Mouse (Mus musculus) hindbrain, embryonic 13.5 days (tissue): ENCODE data around the gene Luzp1. TPM values are rescaled to one million over a fixed set of nuclear protein-coding genes. Genes with fewer than 3 reads are reported as not detected.

Experiments used
- ATAC-seq: fragments of 200-750 bp; cut with Nextera tagmentation; 2 replicates; pipeline ENCODE4 v1.8.0; 2017; ENCODE audit warnings: moderate TSS enrichment; ENCODE audit not compliant: low FRiP score
- H3K27ac ChIP-seq: fragments of 300-500 bp; sonication (generic); 2 replicates; pipeline ENCODE4 v1.5.1; 2015; ENCODE audit warnings: inconsistent platforms, mild to moderate bottlenecking, moderate library complexity
- H3K27me3 ChIP-seq: fragments of 300-500 bp; sonication (generic); 2 replicates; pipeline ENCODE4 v1.6.1; 2015; ENCODE audit warnings: mild to moderate bottlenecking, inconsistent platforms
- H3K36me3 ChIP-seq: fragments of 300-500 bp; sonication (generic); 2 replicates; pipeline ENCODE4 v1.6.1; 2015; ENCODE audit warnings: mild to moderate bottlenecking, inconsistent platforms
- H3K4me1 ChIP-seq: fragments of 300-500 bp; sonication (generic); replicated peaks from 2 replicates; pipeline ENCODE4 v1.6.1; 2015; ENCODE audit warnings: inconsistent platforms
- H3K4me2 ChIP-seq: fragments of 300-500 bp; sonication (generic); 2 replicates; pipeline ENCODE4 v1.6.1; 2015; ENCODE audit warnings: inconsistent platforms, mild to moderate bottlenecking, moderate library complexity
- H3K4me3 ChIP-seq: fragments of 300-500 bp; sonication (generic); 2 replicates; pipeline ENCODE4 v1.5.1; 2015; ENCODE audit warnings: mild to moderate bottlenecking, inconsistent platforms
- H3K9ac ChIP-seq: fragments of 300-500 bp; sonication (generic); 2 replicates; pipeline ENCODE4 v1.6.1; 2015; ENCODE audit warnings: mild to moderate bottlenecking, inconsistent platforms
- H3K9me3 ChIP-seq: fragments of 300-500 bp; sonication (generic); 2 replicates; pipeline ENCODE4 v1.6.1; 2016; ENCODE audit warnings: inconsistent platforms
- WGBS: fragments of 180-500 bp; shearing (Covaris S2); methylation state at CpG from one replicate; pipeline ENCODE4 v1.1.7; 2015; 5-methylcytosine and 5-hydroxymethylcytosine counted together
- polyA plus RNA-seq: library from polyadenylated mRNA; unstranded; fragments of >200 nt; fragmentation: Nextera tagmentation; extraction: Ambion mirVana; gene quantifications from 2 replicates; pipeline ENCODE4 v1.2.1, GENCODE M21; 2015

Luzp1 gene
- polyA plus RNA-seq, 1 experiment from 2014 or later, result 76.1 TPM

DNA sequence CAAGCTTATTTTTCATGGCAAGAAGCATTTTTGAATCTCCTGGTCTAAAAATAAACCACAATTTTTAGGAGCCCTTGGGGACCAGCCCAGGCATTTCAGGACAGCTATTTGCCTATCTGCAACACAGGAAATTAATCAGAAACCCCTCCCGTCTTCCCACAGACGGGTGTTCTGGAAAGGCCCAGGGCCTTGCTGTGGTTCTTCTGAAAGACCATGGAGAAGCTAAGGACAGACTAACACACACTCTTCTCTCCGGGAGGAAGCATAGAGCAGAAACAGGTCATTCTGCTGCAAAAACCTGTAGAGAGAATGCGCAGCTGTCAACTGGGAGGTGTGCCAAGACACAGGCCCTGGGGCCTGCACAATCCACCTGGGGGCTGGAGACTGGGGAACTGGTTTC is 3.3 kb upstream of the Luzp1 start:
- Histone ChIP-seq H3K36me3 (no peaks in the 10 kb centered on the region), H3K27ac (no peak overlapping the region), H3K4me3 (no peak overlapping the region), H3K4me1 (peaks cover 36% of the 10 kb centered on the region), H3K27me3 (peaks cover 43% of the 10 kb centered on the region), H3K4me2 (no peak overlapping the region), H3K9ac (no peak overlapping the region), H3K9me3 (no peaks in the 10 kb centered on the region)
- 61% methylated on average over 4 of the region's 4 CpGs for WGBS
- no peak for ATAC-seq

GRCm38 (mm10) chr4:136468553-136469327 is 821 bp upstream of the Luzp1 start:
- peak; percentile 6; the same call in 1 of the 2 replicates for ATAC-seq
- Histone ChIP-seq H3K36me3 (no peaks in the 10 kb centered on the region), H3K4me2 (peak overlapping the region; percentile 61), H3K27me3 (peaks cover 25% of the 10 kb centered on the region), H3K9me3 (no peaks in the 10 kb centered on the region), H3K4me1 (peaks cover 28% of the 10 kb centered on the region), H3K27ac (no peak overlapping the region), H3K9ac (no peak overlapping the region), H3K4me3 (no peak overlapping the region)
- WGBS, result 77% methylated on average over 14 of the region's 14 CpGs

DNA sequence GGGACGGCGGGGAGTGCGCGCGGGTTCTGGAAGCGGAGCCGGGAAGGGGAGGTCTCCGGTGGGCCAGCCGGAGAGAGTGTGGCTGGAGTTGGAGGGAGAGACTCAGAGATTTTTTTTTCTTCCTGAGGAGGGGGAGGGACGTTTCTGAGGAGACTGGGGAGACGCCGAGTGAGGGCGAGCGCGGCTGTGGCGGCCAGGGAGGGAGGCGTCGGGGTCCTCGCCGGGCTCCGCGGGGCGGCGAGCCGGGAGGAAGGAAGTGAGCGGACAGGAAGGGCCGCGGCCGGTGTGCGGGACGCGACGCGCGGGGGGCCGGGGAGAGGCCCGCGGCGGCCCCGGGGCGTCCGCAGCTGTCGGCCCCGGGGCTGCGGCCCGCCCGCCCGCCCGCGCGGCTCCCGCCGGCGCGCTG is 383 bp downstream of the Luzp1 start:
- WGBS, result 1% methylated on average over 25 of the region's 55 CpGs
- H3K9me3 ChIP-seq, result no peaks in the 10 kb centered on the region
- H3K4me1 ChIP-seq, result peaks cover 26% of the 10 kb centered on the region
- peak overlapping the region; percentile 89 for H3K9ac ChIP-seq
- peak overlapping the region; percentile 90 for H3K4me3 ChIP-seq
- H3K36me3 ChIP-seq, result no peaks in the 10 kb centered on the region
- peak overlapping the region; percentile 96 for H3K27ac ChIP-seq
- H3K27me3 ChIP-seq, result peaks cover 13% of the 10 kb centered on the region; the same call in 1 of the 2 replicates
- peak; percentile 89 for ATAC-seq
- peak overlapping the region; percentile 61 for H3K4me2 ChIP-seq

- under 1% methylated on average over 51 of the region's 58 CpGs for WGBS
- peak overlapping the region; percentile 61 for H3K4me2 ChIP-seq
- H3K4me1 ChIP-seq, result peaks cover 26% of the 10 kb centered on the region
- H3K9me3 ChIP-seq, result no peaks in the 10 kb centered on the region
- peak overlapping the region; percentile 96 for H3K27ac ChIP-seq
- peak; percentile 29 for ATAC-seq
- peak overlapping the region; percentile 89 for H3K9ac ChIP-seq
- no peaks in the 10 kb centered on the region for H3K36me3 ChIP-seq
- 0 out of 2 replicates have a peak, but pooled peaks cover 7% of the 10 kb centered on the region for H3K27me3 ChIP-seq
- H3K4me3 ChIP-seq, result peak overlapping the region; percentile 90
Measured at GRCm38 (mm10) chr4:136470347-136471071, 948 bp downstream of the Luzp1 start.

GRCm38 (mm10) chr4:136476692-136477091 is 7.1 kb downstream of the Luzp1 start:
- no peaks in the 10 kb centered on the region for H3K9me3 ChIP-seq
- no peak overlapping the region for H3K4me2 ChIP-seq
- ATAC-seq, result no peak
- no peak overlapping the region for H3K27ac ChIP-seq
- H3K36me3 ChIP-seq, result no peaks in the 10 kb centered on the region
- WGBS, result 97% methylated on average over 1 of the region's 1 CpGs
- no peaks in the 10 kb centered on the region for H3K27me3 ChIP-seq
- peaks cover 9% of the 10 kb centered on the region for H3K4me1 ChIP-seq
- no peak overlapping the region for H3K9ac ChIP-seq
- no peak overlapping the region for H3K4me3 ChIP-seq

DNA sequence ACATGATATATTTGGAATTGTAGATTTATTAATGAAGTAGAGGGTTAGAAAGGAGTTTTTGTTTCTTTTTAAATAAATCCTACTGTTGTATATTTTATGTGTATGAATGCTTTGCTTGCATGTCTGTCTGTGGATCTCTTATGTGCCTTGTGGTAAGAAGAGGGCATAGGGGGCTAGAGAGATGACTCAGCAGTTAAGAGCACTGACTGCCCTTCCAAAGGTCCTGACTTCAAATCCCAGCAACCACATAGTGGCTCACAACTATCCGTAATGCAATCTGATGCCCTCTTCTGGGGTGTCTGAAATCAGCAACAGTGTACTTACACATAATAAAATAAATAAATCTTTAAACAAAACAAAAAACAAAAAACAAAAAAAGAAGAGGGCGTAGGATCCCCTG is 17.0 kb downstream of the Luzp1 start:
- H3K4me1 ChIP-seq, result no peaks in the 10 kb centered on the region
- no peak overlapping the region for H3K4me2 ChIP-seq
- no peak overlapping the region for H3K27ac ChIP-seq
- H3K9me3 ChIP-seq, result no peaks in the 10 kb centered on the region
- H3K4me3 ChIP-seq, result no peak overlapping the region
- no peak overlapping the region for H3K9ac ChIP-seq
- no peaks in the 10 kb centered on the region for H3K27me3 ChIP-seq
- WGBS, result 87% methylated on average over 2 of the region's 2 CpGs
- H3K36me3 ChIP-seq, result no peaks in the 10 kb centered on the region
- ATAC-seq, result no peak

GRCm38 (mm10) chr4:136495993-136496392 is 26.4 kb downstream of the Luzp1 start:
- H3K36me3 ChIP-seq, result no peaks in the 10 kb centered on the region
- ATAC-seq, result no peak
- no peak overlapping the region for H3K4me2 ChIP-seq
- H3K27ac ChIP-seq, result no peak overlapping the region
- H3K4me1 ChIP-seq, result no peaks in the 10 kb centered on the region
- H3K9ac ChIP-seq, result no peak overlapping the region
- H3K9me3 ChIP-seq, result no peaks in the 10 kb centered on the region
- H3K27me3 ChIP-seq, result no peaks in the 10 kb centered on the region
- no peak overlapping the region for H3K4me3 ChIP-seq

GRCm38 (mm10) chr4:136505426-136506215 is 36.1 kb downstream of the Luzp1 start:
- H3K36me3 ChIP-seq, result no peaks in the 10 kb centered on the region
- no peaks in the 10 kb centered on the region; the same call in 1 of the 2 replicates for H3K4me1 ChIP-seq
- no peak overlapping the region for H3K4me3 ChIP-seq
- H3K4me2 ChIP-seq, result no peak overlapping the region
- H3K9me3 ChIP-seq, result no peaks in the 10 kb centered on the region
- no peak overlapping the region for H3K9ac ChIP-seq
- no peaks in the 10 kb centered on the region for H3K27me3 ChIP-seq
- no peak for ATAC-seq
- H3K27ac ChIP-seq, result no peak overlapping the region
- 53% methylated on average over 2 of the region's 2 CpGs for WGBS

GRCm38 (mm10) chr4:136509857-136510256 is 40.3 kb downstream of the Luzp1 start:
- no peak for ATAC-seq
- Histone ChIP-seq H3K9me3 (no peaks in the 10 kb centered on the region), H3K27me3 (no peaks in the 10 kb centered on the region), H3K4me1 (peaks cover 8% of the 10 kb centered on the region), H3K27ac (no peak overlapping the region), H3K36me3 (no peaks in the 10 kb centered on the region), H3K4me2 (no peak overlapping the region), H3K9ac (no peak overlapping the region), H3K4me3 (no peak overlapping the region)
- 95% methylated on average over 1 of the region's 1 CpGs for WGBS

- H3K4me3 ChIP-seq, result no peak overlapping the region
- H3K9ac ChIP-seq, result no peak overlapping the region
- H3K4me1 ChIP-seq, result peaks cover 8% of the 10 kb centered on the region
- H3K27me3 ChIP-seq, result no peaks in the 10 kb centered on the region
- H3K9me3 ChIP-seq, result no peaks in the 10 kb centered on the region
- no peaks in the 10 kb centered on the region for H3K36me3 ChIP-seq
- H3K4me2 ChIP-seq, result no peak overlapping the region
- 60% methylated on average over 4 of the region's 4 CpGs for WGBS
- no peak for ATAC-seq
- H3K27ac ChIP-seq, result no peak overlapping the region
Measured at GRCm38 (mm10) chr4:136511708-136512107, 42.1 kb downstream of the Luzp1 start.

- no peak for ATAC-seq
- no peak overlapping the region for H3K4me2 ChIP-seq
- peaks cover 8% of the 10 kb centered on the region for H3K4me1 ChIP-seq
- no peak overlapping the region for H3K4me3 ChIP-seq
- no peak overlapping the region for H3K9ac ChIP-seq
- no peaks in the 10 kb centered on the region for H3K36me3 ChIP-seq
- H3K9me3 ChIP-seq, result no peaks in the 10 kb centered on the region
- no peaks in the 10 kb centered on the region for H3K27me3 ChIP-seq
- no peak overlapping the region for H3K27ac ChIP-seq
Measured at GRCm38 (mm10) chr4:136512905-136513304, 43.3 kb downstream of the Luzp1 start.

- Histone ChIP-seq H3K4me1 (0 out of 2 replicates have a peak, but pooled peaks cover 2% of the 10 kb centered on the region), H3K4me3 (no peak overlapping the region), H3K27me3 (no peaks in the 10 kb centered on the region), H3K4me2 (no peak overlapping the region), H3K9ac (no peak overlapping the region), H3K36me3 (no peaks in the 10 kb centered on the region), H3K9me3 (no peaks in the 10 kb centered on the region), H3K27ac (no peak overlapping the region)
- no peak for ATAC-seq
- whole genome bisulfite sequencing, result 92% methylated on average over 2 of the region's 2 CpGs
Measured at GRCm38 (mm10) chr4:136518141-136518540, 48.6 kb downstream of the Luzp1 start.
